Mouse (Mus musculus): ENCODE measurements around the gene Utp4.
"Not testable (repeated sequence)": the region's sequence is repeated elsewhere in the genome, so short reads cannot be mapped to it uniquely, and the experiment has no call there.

The Utp4 gene

GRCm38 (mm10) chr8:106893481-106894156, at the start of gene Utp4:
Gene Utp4, plus strand, starts transcription at chr8:106893636.
- peak; percentile 81 to 83 for DNase-seq (ENCODE audit: low spot score in 2 of 2)

- no peak for DNase-seq (ENCODE audit: low spot score in 2 of 2)
Observed at GRCm38 (mm10) chr8:106850034-106850433, 43.4 kb upstream of the Utp4 start.

GRCm38 (mm10) chr8:106854534-106855241, 38.7 kb upstream of the Utp4 start:
- no peak for DNase-seq (ENCODE audit: low spot score in 2 of 2)

GRCm38 (mm10) chr8:106855242-106855562, 38.2 kb upstream of the Utp4 start:
- no peak for DNase-seq (ENCODE audit: low spot score in 2 of 2)

DNA sequence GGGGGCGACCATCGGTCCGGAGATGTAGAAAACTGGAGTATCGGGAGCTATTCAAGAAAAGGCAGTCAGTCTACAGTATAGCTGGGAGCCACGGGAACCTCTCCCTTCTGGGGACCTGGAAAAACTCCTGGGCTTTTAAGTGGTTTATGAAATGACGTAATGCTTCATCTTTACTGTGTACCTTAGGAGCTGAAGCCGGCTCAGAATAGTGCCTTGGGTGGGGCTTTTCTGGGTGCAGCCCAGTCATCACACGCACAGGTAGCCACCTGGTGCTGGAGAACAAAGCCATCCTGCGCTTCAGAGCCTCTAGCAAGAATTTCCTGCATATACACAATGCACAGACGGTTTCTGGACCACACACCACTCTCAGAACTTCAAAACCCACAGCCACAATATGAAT, 30.6 kb upstream of the Utp4 start:
- no peak for DNase-seq (ENCODE audit: low spot score in 2 of 2)

DNA sequence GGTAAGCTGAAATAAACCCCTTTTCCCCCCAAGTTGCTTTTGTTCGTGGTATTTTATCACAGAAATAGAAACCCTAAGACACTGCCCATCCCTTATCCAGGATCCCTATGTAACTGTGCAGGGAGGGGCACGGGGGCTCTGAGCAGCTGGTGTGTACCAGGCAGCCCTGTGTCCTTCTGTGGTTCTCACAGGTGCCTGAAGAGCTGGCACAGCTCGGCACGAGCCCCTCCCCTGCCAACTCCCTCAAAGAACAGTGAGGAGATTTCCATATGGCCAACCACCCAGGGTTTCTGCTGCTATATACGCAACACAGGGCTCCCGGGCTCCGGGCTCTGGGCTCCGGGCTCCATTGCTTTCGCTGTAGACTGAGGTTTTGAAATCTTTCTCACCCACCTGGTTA, 28.1 kb upstream of the Utp4 start:
- no peak for DNase-seq (ENCODE audit: low spot score in 2 of 2)

DNA sequence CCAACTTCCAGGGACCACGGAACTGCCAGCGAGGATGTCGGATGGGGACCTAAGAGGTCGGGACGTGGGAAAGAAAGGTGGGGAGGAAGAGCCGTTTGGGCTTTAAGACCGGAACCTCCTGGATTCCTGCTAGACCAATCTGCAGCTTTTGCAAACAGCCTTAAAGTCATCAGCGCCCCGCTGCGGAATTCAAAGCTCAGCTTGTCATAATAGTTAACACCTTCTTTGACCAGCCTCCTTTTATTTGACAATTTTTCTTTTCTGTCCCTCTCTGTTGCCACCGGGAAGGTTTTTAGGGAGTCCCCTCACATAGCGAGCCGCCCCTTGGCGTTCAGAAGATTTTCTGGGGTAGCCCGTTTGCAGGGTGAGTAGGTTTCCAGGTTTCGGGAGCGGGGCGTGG, 23.4 kb upstream of the Utp4 start, which contains the start of gene Has3:
Gene Has3 (plus strand): TSS at position 192 of the 400 bp plus-strand sequence.
- peak; percentile 44 to 46 for DNase-seq (ENCODE audit: low spot score in 2 of 2)

DNA sequence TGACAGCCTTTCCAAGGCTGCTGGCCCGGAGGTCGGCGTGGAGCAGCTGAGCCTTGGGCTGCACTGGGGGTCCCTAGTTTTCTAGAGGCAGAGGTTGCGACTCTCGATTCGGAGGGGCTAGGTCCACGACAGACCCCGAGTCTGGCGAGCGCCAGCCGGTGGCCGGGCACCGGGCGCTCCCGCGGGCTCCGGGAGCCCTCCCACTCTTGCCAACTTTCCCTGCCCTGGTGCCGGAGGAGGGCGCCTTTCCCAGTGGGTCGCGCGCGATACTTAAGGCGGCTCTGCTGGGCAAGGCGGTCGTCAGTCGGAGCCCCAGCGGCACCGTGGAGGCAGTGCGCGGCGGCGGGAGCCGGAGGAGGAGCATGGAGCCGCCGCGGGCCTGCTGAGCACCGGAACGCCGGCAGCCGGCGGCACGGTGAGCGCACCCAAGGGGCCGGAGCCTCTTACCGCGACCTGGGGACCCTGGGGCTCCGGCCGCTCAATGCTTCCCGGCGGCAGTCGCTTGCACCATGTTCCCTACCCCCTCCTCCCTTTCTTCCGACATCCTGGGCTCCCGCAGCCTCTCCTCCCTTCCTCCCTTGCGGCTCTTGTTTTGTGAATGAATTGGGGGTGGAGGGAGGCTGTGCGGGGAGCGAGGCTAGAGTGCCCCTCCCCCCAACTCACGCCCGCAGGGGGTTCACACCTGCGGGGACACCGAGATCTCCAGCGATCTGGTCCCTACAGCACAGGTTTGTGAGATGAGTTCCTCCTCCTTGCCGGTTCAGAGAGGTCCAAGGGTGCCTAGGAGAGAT, 22.7 kb upstream of the Utp4 start:
- peak; percentile 37 to 59 for DNase-seq (ENCODE audit: low spot score in 2 of 2)

- DNase-seq (ENCODE audit: low spot score in 2 of 2) = peak in 1 of 2 experiments; percentile 49
Observed at GRCm38 (mm10) chr8:106871328-106871926, 22.0 kb upstream of the Utp4 start.

GRCm38 (mm10) chr8:106871931-106872371, 21.5 kb upstream of the Utp4 start:
- DNase-seq (ENCODE audit: low spot score in 2 of 2) = peak; percentile 23 to 25

DNA sequence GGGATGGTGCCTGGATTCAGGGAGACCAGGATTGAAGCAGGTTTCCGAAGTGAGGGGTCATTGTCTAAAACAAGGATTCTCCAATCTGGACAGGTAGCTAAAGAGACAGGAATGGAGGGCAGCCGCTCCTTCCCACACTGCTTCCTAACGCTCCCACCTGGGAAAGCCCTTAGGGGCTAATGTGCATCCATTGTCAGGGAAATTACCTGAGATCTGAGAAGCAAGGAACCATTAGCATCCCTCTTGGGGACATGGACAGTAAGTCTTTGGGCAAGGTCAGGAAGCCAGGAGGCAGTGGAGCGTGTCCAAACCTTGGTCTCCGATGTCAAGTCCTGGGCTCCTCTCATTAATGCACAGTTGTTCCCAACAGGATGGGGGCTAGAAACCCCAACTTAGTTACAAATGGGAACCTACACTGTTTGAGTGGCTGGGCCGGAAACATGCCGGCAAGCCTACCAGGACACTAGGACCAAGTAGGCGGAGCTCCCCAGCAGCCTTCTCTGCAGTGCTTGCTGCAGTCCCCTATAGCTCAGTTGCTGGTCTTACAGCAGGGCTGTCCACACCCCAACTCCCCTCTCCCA, 20.9 kb upstream of the Utp4 start:
- no peak for DNase-seq (ENCODE audit: low spot score in 2 of 2)

DNA sequence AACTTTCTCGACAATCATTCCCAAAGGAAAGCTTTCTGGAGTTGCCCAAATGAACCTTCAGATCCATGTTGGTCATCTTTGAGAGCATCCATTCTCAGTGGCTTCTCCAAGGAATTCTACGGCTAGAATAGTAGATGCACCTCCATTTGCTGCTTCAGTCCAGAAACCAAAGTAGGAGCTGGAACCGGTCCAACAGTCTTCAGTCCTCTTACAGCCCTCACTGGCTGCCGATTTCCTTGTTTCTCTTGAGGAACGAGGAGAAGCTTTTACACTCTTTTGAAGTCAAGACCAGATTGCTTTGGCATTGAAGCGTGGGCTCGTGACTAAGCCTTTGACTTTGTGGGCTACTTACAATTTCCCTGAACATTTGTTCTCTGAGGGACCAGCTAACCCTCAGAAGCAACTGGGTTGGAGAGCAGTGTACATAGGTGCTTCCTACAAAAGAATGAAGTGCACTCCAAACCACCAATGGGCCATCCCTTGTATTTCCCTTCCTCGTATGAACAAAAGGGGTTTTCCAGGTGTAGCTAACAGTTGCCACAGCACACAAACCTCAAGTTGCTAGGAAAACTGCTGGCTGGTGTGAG, 13.2 kb upstream of the Utp4 start:
- no peak for DNase-seq (ENCODE audit: low spot score in 2 of 2)

DNA sequence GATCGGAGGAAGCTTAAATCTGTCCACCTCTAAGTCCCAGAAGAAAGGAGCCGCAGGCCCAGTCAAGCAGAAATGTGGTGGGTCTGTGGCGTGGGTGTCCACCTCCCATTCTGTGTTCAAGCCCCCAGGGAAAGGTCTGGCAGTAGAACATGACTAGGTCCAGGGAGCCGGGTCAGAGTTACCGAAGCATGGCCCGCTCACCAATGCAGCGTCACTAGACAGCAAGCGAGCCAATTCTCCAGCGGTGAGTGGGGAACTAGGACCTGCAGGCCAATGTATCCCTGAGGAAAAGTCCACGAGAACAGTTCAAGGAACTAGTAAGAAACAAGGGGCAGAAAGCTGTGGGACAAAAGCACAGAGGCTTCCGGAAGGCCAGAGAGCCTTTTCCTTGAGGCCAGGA, 9.3 kb upstream of the Utp4 start:
- DNase-seq (ENCODE audit: low spot score in 2 of 2) = not testable (repeated sequence)

DNA sequence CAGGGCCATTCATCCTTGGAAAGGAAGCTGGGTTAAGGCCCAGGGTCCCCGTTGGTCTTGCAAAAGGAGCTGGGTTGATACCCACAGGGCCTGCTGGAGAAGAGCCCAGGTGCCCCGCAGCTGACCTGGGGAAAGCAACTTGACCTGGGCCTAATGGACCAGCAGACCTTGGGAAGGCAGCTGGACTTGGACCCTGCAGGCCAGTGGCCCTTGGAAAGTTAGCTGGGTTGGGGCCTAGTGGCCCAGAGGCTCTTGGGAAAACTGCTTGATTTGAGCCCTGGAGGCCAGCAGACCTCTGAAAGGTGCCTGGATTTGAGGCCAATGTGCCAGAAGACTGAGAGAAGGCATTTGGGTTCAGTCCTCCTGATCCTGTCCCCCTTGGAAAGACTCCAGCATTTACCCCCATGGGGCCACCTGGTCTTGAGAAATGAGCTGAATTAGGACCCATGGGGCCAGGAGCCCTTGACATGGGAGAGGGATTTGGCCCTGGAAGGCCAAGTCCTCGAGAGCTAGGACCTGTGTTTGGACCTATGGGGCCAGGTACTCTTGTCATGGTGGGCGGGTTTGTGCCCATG, 8.5 kb upstream of the Utp4 start:
- not testable (repeated sequence) for DNase-seq (ENCODE audit: low spot score in 2 of 2)

DNA sequence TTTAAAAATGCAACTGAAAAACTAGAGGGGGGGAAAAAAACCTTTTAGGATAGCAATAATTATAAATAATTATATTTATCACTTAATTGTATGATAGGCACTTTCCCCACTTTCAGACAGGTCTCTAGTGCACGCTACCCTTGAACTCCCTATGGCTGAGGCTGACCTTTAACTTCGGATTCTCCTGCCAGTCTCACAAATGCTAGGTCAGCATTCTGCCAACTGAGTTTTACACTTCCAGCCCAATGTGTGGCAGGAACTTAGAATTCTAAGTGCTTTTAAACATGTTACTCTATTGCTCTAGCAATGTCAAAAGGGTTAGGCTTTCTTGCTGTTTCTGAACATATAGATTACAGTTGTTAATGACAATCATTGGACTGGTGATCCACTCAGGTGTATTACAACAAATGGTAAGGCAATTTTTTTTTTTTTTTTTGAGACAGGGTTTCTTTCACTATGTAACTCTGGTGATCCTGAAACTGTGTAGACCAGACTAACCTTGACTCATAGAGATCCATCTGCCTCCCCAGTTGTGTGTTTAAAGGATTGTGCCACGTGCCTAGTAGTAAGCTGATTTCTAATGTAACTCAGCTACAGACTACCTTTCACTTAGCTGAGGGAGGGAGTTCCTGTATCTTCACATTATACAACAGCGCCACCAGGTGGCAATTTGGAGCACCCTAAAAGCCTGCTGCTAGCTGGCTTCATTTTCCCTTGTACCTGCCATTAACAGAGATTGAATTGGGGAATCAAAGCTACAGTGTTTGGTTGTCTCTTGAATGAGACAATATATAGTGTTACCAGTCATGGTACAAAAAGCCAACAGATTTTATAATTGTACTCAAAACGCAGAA, 5.9 kb upstream of the Utp4 start:
- DNase-seq (ENCODE audit: low spot score in 2 of 2) = peak; percentile 76 to 81

- no peak for DNase-seq (ENCODE audit: low spot score in 2 of 2)
Observed at GRCm38 (mm10) chr8:106888803-106889202, 4.6 kb upstream of the Utp4 start.

GRCm38 (mm10) chr8:106892210-106892805, 1.1 kb upstream of the Utp4 start:
- DNase-seq (ENCODE audit: low spot score in 2 of 2) = no peak

GRCm38 (mm10) chr8:106892806-106893451, 507 bp upstream of the Utp4 start:
- no peak for DNase-seq (ENCODE audit: low spot score in 2 of 2)

- no peak for DNase-seq (ENCODE audit: low spot score in 2 of 2)
Observed at GRCm38 (mm10) chr8:106899473-106899872, 6.0 kb downstream of the Utp4 start.

Data from right cerebral cortex, adult 2 months (tissue).